Mouse (Mus musculus) hindbrain, embryonic 16.5 days (tissue): ENCODE results near the gene Myom1. TPM values are rescaled to one million over a fixed set of nuclear protein-coding genes. Genes with fewer than 3 reads are reported as not detected.
A peak's percentile ranks its signal among the peaks of the same experiment; 100 is the strongest.

Experiments used
- ATAC-seq: fragments of 200-750 bp; cut with Nextera tagmentation; 2 replicates; pipeline ENCODE4 v1.8.0; 2017; ENCODE audit warnings: moderate TSS enrichment, moderate library complexity
- H3K27ac ChIP-seq: fragments of 300-500 bp; sonication (generic); 2 replicates; pipeline ENCODE4 v1.5.1; 2014; ENCODE audit warnings: low read depth, mild to moderate bottlenecking, control low read depth, low read length, moderate library complexity
- H3K27me3 ChIP-seq: fragments of 300-500 bp; sonication (generic); replicated peaks from 2 replicates; pipeline ENCODE4 v1.6.1; 2014; ENCODE audit warnings: low read length; ENCODE audit not compliant: control insufficient read depth, insufficient read depth
- H3K36me3 ChIP-seq: fragments of 300-500 bp; sonication (generic); 2 replicates; pipeline ENCODE4 v1.6.1; 2014; ENCODE audit warnings: mild to moderate bottlenecking, low read length, moderate library complexity, mixed read lengths; ENCODE audit not compliant: control insufficient read depth, insufficient read depth
- H3K4me1 ChIP-seq: fragments of 300-500 bp; sonication (generic); 2 replicates; pipeline ENCODE4 v1.6.1; 2014; ENCODE audit warnings: low read depth, low read length; ENCODE audit not compliant: control insufficient read depth, insufficient read depth
- H3K4me2 ChIP-seq: fragments of 300-500 bp; sonication (generic); 2 replicates; pipeline ENCODE4 v1.6.1; 2014; ENCODE audit warnings: mild to moderate bottlenecking, low read length, control low read depth, moderate library complexity
- H3K4me3 ChIP-seq: fragments of 300-500 bp; sonication (generic); 2 replicates; pipeline ENCODE4 v1.5.1; 2014; ENCODE audit warnings: mild to moderate bottlenecking, low read length, control low read depth, moderate library complexity
- H3K9ac ChIP-seq: fragments of 300-500 bp; sonication (generic); 2 replicates; pipeline ENCODE4 v1.6.1; 2014; ENCODE audit warnings: low read depth, mild to moderate bottlenecking, control low read depth, low read length, moderate library complexity
- H3K9me3 ChIP-seq: fragments of 300-500 bp; sonication (generic); 2 replicates; pipeline ENCODE4 v1.6.1; 2014; ENCODE audit warnings: mild to moderate bottlenecking, low read length, moderate library complexity; ENCODE audit not compliant: control insufficient read depth
- WGBS: fragments of 180-500 bp; shearing (Covaris S2); extraction: QIAGEN DNeasy Blood & Tissue Kit; methylation state at CpG from one replicate; pipeline ENCODE4 v1.1.7; 2014; 5-methylcytosine and 5-hydroxymethylcytosine counted together
- polyA plus RNA-seq: library from polyadenylated mRNA; unstranded; fragments of >200 nt; fragmentation: Nextera tagmentation; extraction: Ambion mirVana; gene quantifications from 2 replicates; pipeline ENCODE4 v1.2.1, GENCODE M21; 2015

The Myom1 gene
- polyA plus RNA-seq, 1 experiment from 2014 or later = 0.91 TPM

DNA sequence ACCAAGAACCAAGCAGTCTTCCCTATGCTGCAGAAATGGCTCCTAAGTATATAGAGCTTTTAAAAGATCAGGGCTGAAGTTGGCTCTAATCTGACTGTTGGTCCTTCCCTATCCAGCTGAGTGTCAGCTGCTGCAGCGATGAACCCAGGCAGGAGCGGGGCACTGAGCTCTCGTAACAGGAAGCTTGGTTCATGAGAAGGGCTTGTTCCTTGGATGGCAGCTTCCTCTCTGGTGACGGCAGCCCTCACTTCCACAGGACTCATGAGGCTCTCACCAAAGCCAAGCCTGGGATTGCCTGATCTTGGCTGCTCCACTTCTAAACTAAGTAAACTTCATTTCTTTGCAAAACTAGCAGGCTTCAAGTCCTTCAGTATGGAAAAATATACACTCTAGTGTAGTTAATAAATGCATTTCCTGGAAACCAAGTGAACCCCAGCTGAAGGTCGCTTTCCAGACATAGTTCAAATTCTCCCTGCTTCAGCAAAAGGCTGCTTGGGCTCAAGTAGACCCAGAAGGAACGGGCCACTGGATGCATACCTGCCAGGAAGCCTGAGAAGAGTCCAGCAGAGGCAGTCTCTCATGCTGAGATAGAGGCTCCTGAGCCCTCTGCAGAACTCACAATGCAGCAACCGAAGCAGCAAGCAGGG lies 125.2 kb downstream of the Myom1 start:
- H3K27me3 ChIP-seq = no peaks in the 10 kb centered on the region
- no peak overlapping the region for H3K4me2 ChIP-seq
- no peaks in the 10 kb centered on the region for H3K9me3 ChIP-seq
- H3K9ac ChIP-seq = no peak overlapping the region
- no peak for ATAC-seq
- 74% methylated on average over 7 of the region's 7 CpGs for WGBS
- H3K4me3 ChIP-seq = no peak overlapping the region
- no peaks in the 10 kb centered on the region for H3K36me3 ChIP-seq
- H3K4me1 ChIP-seq = peaks cover 4% of the 10 kb centered on the region
- no peak overlapping the region for H3K27ac ChIP-seq

DNA sequence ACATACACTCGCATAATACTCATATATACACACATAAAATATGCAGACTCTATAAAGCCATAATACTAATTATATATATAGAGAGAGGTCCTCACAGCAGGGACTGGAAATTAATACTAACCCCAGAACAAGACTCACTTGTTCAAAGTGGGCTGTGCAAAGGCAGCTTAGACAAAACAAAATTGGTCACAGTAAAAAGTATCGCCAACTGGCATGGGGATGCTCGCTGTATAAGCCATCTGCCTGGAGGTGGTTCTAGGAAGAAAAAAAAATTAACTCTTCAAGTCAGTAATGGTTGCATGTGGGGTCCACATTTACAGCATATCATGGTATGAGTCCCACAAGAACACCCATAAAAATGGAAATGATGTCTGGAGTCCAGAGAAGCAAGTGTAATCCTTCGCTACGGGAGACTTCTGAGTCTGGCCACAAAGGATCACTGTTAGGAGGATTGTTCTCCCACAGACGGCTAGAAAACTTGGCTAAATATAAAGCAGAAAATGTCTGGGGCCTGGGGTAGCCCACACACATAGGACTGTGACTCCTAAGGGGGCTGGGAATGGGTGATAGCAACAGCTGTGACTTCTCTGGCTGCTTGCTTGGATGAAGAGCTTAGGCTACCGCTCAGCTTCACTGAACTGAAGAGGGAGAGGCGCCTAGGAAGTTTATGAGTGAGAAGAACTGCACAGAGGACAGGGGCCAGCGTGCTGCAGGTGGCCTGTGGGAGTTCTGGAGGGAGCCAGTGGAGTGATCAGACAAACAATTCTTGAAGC lies 127.2 kb downstream of the Myom1 start:
- WGBS = 51% methylated on average over 9 of the region's 9 CpGs
- Histone ChIP-seq H3K4me2 (no peak overlapping the region), H3K27ac (no peak overlapping the region), H3K9me3 (no peaks in the 10 kb centered on the region), H3K9ac (no peak overlapping the region), H3K4me3 (no peak overlapping the region), H3K4me1 (peaks cover 4% of the 10 kb centered on the region), H3K27me3 (no peaks in the 10 kb centered on the region), H3K36me3 (no peaks in the 10 kb centered on the region)
- peak; percentile 86 for ATAC-seq

DNA sequence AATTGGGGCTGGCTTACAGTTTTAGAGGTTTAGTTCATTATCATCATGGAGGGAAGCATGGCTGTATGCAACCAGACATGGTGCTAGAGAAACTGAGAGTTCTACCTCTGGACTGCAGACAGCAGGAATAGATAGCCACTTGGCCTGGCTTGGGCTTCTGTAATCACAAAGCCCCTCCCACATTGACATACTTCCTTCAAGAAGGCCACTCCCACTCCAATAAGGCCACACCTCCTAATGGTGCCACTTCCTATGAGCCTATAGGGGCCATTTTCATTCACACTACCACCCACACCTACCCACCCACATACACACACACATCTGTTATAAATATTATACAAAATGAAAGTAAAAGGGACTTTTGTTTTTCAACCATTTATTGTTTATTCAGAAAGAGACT lies 129.8 kb downstream of the Myom1 start:
- no peaks in the 10 kb centered on the region for H3K4me1 ChIP-seq
- H3K9me3 ChIP-seq = no peaks in the 10 kb centered on the region
- ATAC-seq = no peak
- H3K27me3 ChIP-seq = no peaks in the 10 kb centered on the region
- H3K4me2 ChIP-seq = no peak overlapping the region
- no peak overlapping the region for H3K4me3 ChIP-seq
- H3K27ac ChIP-seq = no peak overlapping the region
- no peak overlapping the region for H3K9ac ChIP-seq
- no peaks in the 10 kb centered on the region for H3K36me3 ChIP-seq

DNA sequence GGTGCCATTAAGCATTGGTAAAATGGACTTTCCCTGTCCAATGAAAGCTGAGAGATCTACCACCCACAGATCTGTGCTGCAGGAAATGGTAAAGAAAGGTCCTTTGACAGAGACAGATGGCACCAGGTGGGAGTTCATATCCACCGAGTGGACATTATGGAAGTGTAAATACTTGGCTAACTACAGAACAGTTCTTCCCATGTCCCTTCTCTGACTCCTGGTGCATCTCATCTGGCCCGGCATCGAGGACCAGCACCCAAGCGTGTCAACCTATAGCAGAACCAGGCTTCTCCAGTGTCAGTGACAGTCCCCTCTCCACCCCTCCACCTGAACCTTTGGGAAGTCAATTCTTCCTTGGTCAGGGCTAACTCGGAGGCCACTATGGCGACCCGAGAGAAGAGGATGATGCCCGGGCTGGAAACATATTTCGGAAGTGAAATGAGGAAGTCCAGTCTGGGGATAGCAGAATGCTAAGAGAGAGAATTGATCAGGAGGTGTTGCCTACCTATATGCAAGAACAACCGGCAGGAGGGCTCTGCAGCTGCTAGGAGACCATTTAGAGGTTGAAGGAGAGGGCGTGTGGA lies 130.5 kb downstream of the Myom1 start:
- Histone ChIP-seq H3K27ac (no peak overlapping the region), H3K27me3 (no peaks in the 10 kb centered on the region), H3K4me3 (no peak overlapping the region), H3K36me3 (no peaks in the 10 kb centered on the region), H3K4me1 (no peaks in the 10 kb centered on the region), H3K9ac (no peak overlapping the region), H3K9me3 (no peaks in the 10 kb centered on the region), H3K4me2 (no peak overlapping the region)
- ATAC-seq = no peak
- 89% methylated on average over 11 of the region's 11 CpGs for WGBS

DNA sequence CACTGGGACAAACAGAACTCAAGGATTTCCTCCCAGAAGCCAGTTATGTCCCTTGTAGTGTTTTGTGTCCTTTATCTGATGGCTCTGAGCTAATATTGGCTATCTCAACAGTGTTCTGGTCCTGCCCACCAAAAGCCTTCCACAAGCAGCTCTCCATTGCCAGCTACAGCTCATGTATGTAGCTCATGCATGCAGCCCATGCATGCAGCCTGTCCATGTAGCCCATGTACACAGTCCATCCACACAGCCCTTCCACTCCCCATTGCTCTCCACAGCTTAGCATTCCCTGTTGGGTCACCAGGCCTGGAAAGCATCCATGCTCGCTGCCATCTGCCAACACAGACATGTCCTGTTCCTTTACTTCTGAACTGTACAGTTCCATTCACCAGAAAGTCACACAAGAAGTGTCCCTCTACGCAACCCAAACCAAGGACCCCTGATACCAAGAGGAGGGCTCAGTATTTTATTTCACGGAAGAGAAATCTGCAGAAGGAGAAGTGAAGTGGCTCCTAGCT lies 132.1 kb downstream of the Myom1 start:
- no peak for ATAC-seq
- 90% methylated on average over 3 of the region's 3 CpGs for WGBS
- Histone ChIP-seq H3K9ac (no peak overlapping the region), H3K4me1 (no peaks in the 10 kb centered on the region), H3K4me3 (no peak overlapping the region), H3K36me3 (no peaks in the 10 kb centered on the region), H3K27ac (no peak overlapping the region), H3K4me2 (no peak overlapping the region), H3K9me3 (no peaks in the 10 kb centered on the region), H3K27me3 (no peaks in the 10 kb centered on the region)

DNA sequence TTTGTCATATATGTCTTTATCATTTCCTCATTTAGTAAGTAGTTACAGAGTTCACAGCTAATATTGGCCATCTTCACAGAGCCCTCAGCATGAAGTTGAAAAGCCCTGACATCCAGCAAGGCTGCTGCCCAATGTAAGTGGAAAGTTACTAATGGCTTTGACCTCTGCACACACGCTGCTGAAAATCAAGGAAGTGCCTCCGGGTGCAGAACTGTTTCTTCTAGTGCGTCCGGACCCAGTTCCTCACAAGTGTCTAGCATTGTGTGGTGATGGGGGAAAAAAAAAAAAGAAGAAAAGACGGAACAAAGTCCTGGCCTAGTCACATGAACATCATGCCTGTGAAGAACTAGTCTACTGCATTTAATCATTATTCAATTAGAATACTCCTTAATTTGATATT lies 132.7 kb downstream of the Myom1 start:
- H3K4me2 ChIP-seq = no peak overlapping the region
- H3K9ac ChIP-seq = no peak overlapping the region
- WGBS = 75% methylated on average over 5 of the region's 5 CpGs
- H3K36me3 ChIP-seq = no peaks in the 10 kb centered on the region
- no peak overlapping the region for H3K27ac ChIP-seq
- H3K27me3 ChIP-seq = no peaks in the 10 kb centered on the region
- no peak for ATAC-seq
- H3K9me3 ChIP-seq = no peaks in the 10 kb centered on the region
- H3K4me3 ChIP-seq = no peak overlapping the region
- no peaks in the 10 kb centered on the region for H3K4me1 ChIP-seq

DNA sequence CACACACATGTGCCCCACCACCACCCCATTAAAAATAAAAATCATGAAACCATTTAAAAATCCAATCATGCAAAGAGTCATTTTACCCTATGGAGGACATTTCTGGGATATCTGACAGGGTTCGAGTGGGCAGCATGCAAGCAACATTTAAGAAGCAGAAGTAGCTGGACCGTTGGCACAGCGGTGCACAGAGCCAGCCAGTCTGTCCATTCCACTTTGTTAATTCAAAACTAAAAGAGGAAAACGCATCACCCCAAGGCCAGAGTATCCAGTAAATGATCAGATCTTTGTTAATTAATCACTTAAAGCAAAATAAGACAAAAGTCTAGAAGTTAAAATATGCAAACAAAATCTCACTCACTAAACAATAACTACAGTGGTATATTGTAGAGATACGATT lies 133.4 kb downstream of the Myom1 start:
- Histone ChIP-seq H3K27ac (no peak overlapping the region), H3K9me3 (no peaks in the 10 kb centered on the region), H3K27me3 (no peaks in the 10 kb centered on the region), H3K4me1 (no peaks in the 10 kb centered on the region), H3K4me3 (no peak overlapping the region), H3K36me3 (no peaks in the 10 kb centered on the region), H3K4me2 (no peak overlapping the region), H3K9ac (no peak overlapping the region)
- 90% methylated on average over 5 of the region's 5 CpGs for WGBS
- no peak for ATAC-seq

DNA sequence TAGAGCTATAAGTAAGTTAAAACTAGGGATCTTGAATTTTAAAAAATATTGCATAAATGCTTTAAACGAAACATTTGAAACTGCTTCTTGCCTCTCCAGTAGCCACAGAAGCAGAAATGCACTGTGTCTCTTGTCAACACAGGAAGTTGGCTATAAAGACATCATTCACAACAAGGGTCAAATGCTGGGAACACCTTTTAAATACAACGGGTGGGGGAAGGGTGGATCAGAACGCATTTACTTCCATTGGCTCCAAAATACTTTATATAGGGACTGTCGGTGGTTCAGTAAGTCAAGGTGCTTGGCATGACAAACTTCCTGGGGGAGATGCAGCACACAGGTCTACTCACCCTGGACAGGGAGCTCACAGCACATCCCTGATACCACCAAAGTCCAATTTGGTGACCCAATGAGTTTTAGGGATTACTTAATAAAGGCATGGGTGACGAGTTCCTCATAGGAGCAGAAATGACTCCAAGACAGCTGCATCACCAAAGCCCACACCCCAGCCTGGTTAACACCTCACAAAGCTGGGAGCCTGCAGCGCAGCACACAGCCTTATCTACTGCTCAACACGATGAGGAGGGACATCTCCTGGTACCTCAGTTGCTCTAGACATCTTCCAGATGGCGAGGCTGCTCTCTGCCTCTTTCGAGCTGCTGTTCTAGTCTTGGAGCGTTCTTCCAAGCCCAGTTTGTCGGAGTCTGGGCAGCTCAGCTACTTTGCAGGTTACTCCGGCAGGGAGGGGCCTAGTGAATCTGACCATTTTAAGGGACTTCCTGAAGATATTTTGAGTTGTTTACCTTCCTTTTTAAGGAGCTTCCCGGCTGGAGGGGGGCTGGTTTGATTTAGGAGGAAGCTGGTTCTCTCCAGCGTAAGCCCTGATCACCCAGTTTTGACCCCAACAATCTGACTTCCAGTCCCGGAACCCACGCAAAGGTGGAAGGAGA lies 134.2 kb downstream of the Myom1 start:
- Histone ChIP-seq H3K27me3 (no peaks in the 10 kb centered on the region), H3K4me3 (no peak overlapping the region), H3K4me2 (no peak overlapping the region), H3K9ac (no peak overlapping the region), H3K9me3 (no peaks in the 10 kb centered on the region), H3K36me3 (no peaks in the 10 kb centered on the region), H3K4me1 (no peaks in the 10 kb centered on the region), H3K27ac (no peak overlapping the region)
- ATAC-seq = no peak
- 86% methylated on average over 16 of the region's 16 CpGs for WGBS
